Mouse (Mus musculus) liver, embryonic 12.5 days (tissue): ENCODE results near the gene Gm11114. TPM values are rescaled to one million over a fixed set of nuclear protein-coding genes. Genes with fewer than 3 reads are reported as not detected.

Experiments used
- polyA plus RNA-seq: library from polyadenylated mRNA; unstranded; fragments of >200 nt; fragmentation: Nextera tagmentation; extraction: Ambion mirVana; gene quantifications from 2 replicates; pipeline ENCODE4 v1.2.1, GENCODE M21; 2016

The Gm11114 gene
- polyA plus RNA-seq, 1 experiment from 2014 or later = not detected

Other genes with a start within 250 kb of the Gm11114 start
- 8.8 and 9.2 TPM in 2 replicates for gene Tent5a, start 14.6 kb downstream of the Gm11114 start, polyA plus RNA-seq